Mouse (Mus musculus) stomach, postnatal 0 days (tissue): ENCODE results near the gene Tmem132d.
A peak's percentile ranks its signal among the peaks of the same experiment; 100 is the strongest.

ENCODE experiments used
- CTCF ChIP-seq: IDR thresholded peaks from 2 replicates; pipeline ENCODE4 v1.5.1; 2016; ENCODE audit warnings: antibody characterized with exemption, low read depth, mild to moderate bottlenecking, moderate library complexity
- EP300 ChIP-seq: optimal IDR thresholded peaks from 2 replicates; pipeline ENCODE3; 2016; ENCODE audit warnings: antibody characterized with exemption

DNA sequence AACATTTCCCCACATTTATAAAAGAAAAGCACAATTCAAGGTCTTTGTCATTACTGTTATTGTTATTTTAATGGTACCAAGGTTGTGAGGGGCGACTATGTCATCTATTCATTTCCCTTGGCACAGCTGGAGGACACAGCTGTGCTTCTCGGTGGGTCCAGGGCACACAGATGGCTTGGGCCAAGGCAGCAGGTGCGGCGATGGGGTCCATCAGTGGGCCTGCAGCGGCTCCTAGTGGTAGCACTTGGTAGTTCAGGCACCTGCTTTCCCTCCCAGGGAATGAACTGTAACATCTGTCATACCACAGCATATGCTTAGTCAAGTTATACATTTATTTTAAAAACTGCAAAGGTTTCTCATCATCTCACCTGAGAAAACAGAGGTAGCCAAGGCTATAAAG is 7.0 kb upstream of the Tmem132d start:
- TF ChIP-seq CTCF (peak; percentile 90), EP300 (no peak)
